Mouse (Mus musculus) lung, adult 2 months (tissue): ENCODE data around the gene Lysmd2. TPM values are rescaled to one million over a fixed set of nuclear protein-coding genes. Genes with fewer than 3 reads are reported as not detected.
"Not testable (repeated sequence)": the region's sequence is repeated elsewhere in the genome, so short reads cannot be mapped to it uniquely, and the experiment has no call there.

ENCODE experiments used
- DNase-seq: peaks from one replicate; pipeline ENCODE4 v3.0.0; 2022
- H3K4me1 ChIP-seq: fragments of 200-500 bp; 2 replicates; pipeline ENCODE4 v1.6.1; 2011; ENCODE audit warnings: low read length; ENCODE audit not compliant: control insufficient read depth, insufficient read depth
- H3K4me3 ChIP-seq: fragments of 200-500 bp; replicated peaks from 2 replicates; pipeline ENCODE3; 2011; ENCODE audit warnings: low read depth, mild to moderate bottlenecking, control low read depth, low read length; ENCODE audit errors: extremely low read depth
- CTCF ChIP-seq: fragments of 200-500 bp; IDR thresholded peaks from 2 replicates; pipeline ENCODE4 v1.5.1; 2011; ENCODE audit warnings: mild to moderate bottlenecking, low read length, control low read depth; ENCODE audit not compliant: insufficient read depth
- POLR2A ChIP-seq: fragments of 200-500 bp; IDR thresholded peaks from 2 replicates; pipeline ENCODE4 v1.6.1; 2011; ENCODE audit warnings: low read depth, mild to moderate bottlenecking, control low read depth, low read length, borderline replicate concordance; ENCODE audit errors: extremely low read depth
- WGBS: fragments of 180-500 bp; shearing (Covaris S2); methylation state at CpG from one replicate; pipeline ENCODE4 v1.1.7; 2018; 5-methylcytosine and 5-hydroxymethylcytosine counted together
- polyA plus RNA-seq: library from polyadenylated mRNA; depleted of rRNA; stranded (reverse); fragments of >200 nt; gene quantifications from 2 replicates; pipeline ENCODE4 v1.2.3, GENCODE M21; 2012

Gene Lysmd2
- polyA plus RNA-seq, 1 experiment = 60.6 TPM

DNA sequence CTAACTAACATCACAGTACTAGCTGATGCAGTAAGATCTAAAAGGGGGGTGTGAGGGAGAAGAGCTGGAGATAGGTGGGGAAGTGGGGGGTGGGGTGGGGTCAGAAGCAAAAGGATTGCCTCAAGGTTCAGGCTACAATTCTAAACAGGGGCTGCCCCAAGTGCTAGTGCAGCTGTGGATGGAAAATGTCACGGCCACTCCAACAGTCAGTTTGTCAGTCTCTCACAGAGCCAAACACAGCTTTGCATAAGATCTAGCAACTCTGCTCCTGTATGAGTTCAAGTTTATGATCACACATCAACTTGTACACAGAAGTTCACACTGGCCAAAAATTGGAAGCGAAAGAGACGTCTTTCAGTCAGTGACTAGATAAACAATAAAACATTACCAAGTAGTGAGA lies 4.1 kb upstream of the Lysmd2 start:
- TF ChIP-seq POLR2A (no peak), CTCF (no peak)

DNA sequence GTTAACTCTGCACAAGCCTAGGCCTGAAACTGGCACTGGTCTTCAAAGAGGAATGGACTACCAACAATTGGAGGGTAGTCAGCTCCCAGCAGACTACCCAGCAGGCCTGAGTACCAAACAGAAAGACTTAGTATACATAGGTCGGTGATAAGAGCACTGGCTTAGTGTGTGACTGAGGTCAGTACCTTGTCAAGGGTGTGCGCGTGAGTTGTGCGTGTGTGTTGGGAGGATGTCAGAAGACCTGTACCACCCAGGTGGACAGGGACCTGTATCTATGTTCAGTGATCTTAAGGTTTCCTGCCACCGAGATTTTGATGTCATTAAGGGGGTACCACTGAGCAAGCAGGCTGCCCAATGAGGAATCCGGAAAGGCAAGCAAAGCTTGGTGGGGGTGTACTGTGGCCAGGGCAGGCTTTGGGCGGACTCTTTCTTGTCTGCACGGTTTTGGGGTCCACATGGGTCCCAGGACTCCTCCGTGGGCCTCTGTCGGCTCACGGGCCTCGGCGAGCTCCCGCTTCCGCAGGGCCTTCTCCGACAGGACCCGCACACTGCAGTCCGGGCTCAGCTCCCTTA lies 472 bp upstream of the Lysmd2 start:
- Histone ChIP-seq H3K4me3 (peak overlapping the region; percentile 84), H3K4me1 (peaks cover 6% of the 10 kb centered on the region)
- TF ChIP-seq POLR2A (no peak), CTCF (no peak)
- 18% methylated on average over 18 of the region's 18 CpGs for WGBS
- no peak for DNase-seq

More for the DNA sequence above, 4.1 kb upstream of the Lysmd2 start:
- H3K4me3 ChIP-seq = no peak overlapping the region
- no peak for DNase-seq
- WGBS = 55% methylated on average over 3 of the region's 3 CpGs
- H3K4me1 ChIP-seq = peaks cover 2% of the 10 kb centered on the region

- TF ChIP-seq POLR2A = 0 out of 2 replicates have a peak, but pooled peaks have one; percentile 7
- TF ChIP-seq CTCF = no peak
- Histone ChIP-seq H3K4me1 (peaks cover 12% of the 10 kb centered on the region), H3K4me3 (peak overlapping the region; percentile 84)
- DNase-seq = no peak
- 1% methylated on average over 14 of the region's 14 CpGs for WGBS
These were observed 715 bp downstream of the Lysmd2 start for GRCm38 (mm10) chr9:75626308-75626604.

GRCm38 (mm10) chr9:75630823-75631454 lies 5.4 kb downstream of the Lysmd2 start:
- TF ChIP-seq CTCF (no peak), POLR2A (no peak)
- no peak overlapping the region for H3K4me3 ChIP-seq
- WGBS = 41% methylated on average over 8 of the region's 8 CpGs
- H3K4me1 ChIP-seq = peaks cover 15% of the 10 kb centered on the region
- no peak for DNase-seq

DNA sequence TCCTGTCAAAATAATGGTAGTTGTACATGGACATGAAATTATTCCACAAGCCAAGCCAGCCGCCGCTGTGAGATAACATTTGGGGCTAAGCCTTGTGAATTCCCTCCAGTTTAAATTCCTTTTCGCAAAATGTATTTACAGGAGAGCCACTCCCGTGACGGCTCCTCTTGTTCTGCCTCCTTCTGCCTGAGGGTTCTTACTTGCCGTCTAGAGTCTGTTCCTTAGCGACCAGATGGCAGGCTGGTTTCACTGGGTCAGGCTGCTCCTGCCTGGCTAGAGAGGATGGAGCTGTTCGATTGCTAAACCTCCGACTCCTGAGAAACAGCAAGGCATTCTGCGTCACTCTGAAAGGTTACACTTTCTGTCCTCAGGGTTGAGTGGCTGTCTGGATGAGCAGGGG lies 6.6 kb downstream of the Lysmd2 start:
- DNase-seq = no peak
- Histone ChIP-seq H3K4me1 (peaks cover 15% of the 10 kb centered on the region), H3K4me3 (no peak overlapping the region)
- 55% methylated on average over 10 of the region's 10 CpGs for WGBS
- TF ChIP-seq CTCF (no peak), POLR2A (no peak)

GRCm38 (mm10) chr9:75632902-75633301 lies 7.4 kb downstream of the Lysmd2 start:
- WGBS = 50% methylated on average over 1 of the region's 1 CpGs
- DNase-seq = no peak

DNA sequence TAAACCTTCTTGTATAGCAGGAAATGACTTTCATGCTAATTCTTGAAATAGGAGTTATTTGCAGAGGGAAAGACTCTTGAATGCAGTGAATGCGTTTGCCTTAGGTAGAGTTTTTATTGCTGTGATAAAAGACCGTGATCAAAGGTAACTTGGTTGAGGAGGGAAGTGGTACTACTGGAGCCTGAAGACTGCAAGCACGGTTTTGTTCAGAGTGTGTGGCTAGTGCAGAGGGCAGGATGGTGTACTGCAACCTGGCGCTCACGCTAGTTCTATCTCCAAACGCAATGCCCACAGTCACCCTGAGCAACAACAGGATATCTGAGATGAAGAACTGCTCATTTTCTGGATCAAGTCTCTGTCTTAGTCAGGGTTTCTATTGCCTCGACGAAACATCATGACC lies 8.1 kb downstream of the Lysmd2 start:
- no peak overlapping the region for H3K4me3 ChIP-seq
- no peak for DNase-seq
- H3K4me1 ChIP-seq = peaks cover 15% of the 10 kb centered on the region
- WGBS = 90% methylated on average over 8 of the region's 8 CpGs
- TF ChIP-seq CTCF = no peak
- TF ChIP-seq POLR2A = no peak

More at GRCm38 (mm10) chr9:75632902-75633301, 7.4 kb downstream of the Lysmd2 start:
- H3K4me1 ChIP-seq = peaks cover 15% of the 10 kb centered on the region
- TF ChIP-seq CTCF (peak; percentile 23; the same call in 1 of the 2 replicates), POLR2A (no peak)
- no peak overlapping the region for H3K4me3 ChIP-seq

DNA sequence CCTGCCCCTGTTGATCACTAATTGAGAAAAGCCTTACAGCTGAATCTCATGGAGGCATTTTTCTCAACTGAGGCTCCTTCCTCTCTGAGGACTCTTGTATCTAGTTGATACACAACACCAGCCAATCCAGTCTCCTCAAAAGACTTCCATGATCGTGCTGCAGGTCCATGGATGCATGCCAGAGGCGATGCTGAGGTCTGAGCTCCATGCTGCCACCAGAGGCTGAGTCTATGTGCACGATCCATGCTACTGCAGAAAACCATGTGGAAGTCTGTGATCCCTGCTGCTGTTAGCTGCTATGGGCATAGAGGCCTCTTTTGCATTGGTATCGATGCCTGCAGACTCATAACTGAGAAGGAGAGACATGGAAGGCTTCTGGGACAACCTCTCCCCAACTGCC lies 8.7 kb downstream of the Lysmd2 start:
- TF ChIP-seq POLR2A (no peak), CTCF (no peak)
- WGBS = 78% methylated on average over 4 of the region's 4 CpGs
- no peak for DNase-seq

DNA sequence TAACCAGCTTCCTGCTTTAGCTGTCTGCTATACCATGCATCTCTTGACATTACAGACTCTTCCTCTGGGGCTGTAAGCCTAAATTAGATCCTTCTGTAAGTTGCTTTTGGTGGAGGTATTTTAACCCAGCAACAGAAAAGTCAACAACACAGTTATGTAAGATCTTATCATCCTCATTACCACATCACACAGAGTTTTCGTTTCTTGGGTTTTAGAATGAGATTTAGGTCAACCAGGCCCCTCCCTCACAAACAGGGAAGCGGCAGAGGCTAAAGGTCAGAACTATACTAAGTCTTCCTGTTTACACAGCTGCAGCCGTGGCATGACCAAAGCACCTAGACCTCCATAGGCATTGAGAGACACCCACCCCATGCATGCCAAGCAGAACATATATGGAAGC lies 19.9 kb downstream of the Lysmd2 start:
- Histone ChIP-seq H3K4me3 (no peak overlapping the region), H3K4me1 (no peaks in the 10 kb centered on the region)
- TF ChIP-seq CTCF (no peak), POLR2A (no peak)
- no peak for DNase-seq
- WGBS = 18% methylated on average over 3 of the region's 3 CpGs

More for the DNA sequence above, 8.7 kb downstream of the Lysmd2 start:
- Histone ChIP-seq H3K4me1 (peaks cover 14% of the 10 kb centered on the region), H3K4me3 (no peak overlapping the region)

DNA sequence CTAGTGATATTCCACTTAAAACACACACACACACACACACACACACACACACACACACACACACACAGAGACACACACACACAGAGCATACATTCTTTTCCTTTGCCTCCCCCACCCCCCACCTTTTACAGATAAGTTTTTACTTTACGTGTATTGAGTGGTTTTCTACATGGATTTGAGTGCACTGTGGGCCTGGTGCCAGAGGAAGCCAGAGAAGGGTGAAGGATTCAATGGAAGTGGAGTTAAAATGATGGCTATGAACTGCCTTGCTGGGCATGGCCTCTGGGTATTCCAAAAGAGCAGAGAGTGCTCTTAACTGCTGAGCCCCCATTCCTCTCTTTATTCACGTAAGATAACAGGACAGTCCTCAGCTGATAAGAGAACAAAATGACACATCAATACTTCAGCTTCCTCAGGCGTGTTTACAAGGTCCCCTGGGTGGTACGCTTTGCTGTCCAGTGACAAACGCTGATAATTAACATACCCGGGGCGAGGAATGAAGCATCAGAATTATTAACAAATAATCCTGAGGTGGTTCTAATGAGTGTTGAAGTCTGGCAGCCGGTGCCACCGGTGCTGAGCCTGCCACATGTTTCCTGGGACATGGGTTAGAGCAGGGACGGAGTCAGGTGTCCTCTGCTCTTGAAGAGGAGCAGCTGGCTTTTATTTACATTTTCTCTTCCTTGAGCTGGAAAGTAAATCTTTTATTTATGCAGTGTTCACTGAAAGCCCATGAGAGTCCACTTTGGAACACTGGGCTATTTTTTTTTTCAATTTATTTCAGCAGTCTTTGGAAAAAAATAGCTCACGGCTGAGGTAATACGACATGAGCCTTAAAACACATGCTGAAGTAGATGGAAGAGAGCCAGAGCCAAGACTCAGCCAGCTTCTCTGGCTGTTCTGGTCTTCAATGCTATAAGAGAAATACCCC lies 28.7 kb downstream of the Lysmd2 start:
- WGBS = 16% methylated on average over 12 of the region's 12 CpGs

DNA sequence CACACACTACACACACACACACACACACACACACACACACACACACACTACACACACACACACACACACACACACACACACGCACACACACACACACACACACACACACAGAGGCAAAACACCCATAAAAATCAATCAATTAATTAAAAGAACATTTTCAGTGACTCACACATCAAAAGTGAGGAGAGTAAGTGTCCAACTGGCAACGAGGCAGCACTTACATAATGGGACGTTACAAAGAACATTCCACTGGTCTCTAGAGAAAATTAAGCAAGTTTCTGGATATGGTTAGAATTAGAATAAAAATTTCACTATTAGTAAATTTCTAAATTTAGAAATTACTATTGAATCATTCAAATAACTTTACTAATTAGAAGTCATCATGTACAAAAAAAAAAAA lies 30.9 kb downstream of the Lysmd2 start:
- not testable (repeated sequence) for DNase-seq, H3K4me3 ChIP-seq, H3K4me1 ChIP-seq
- WGBS = 63% methylated on average over 3 of the region's 3 CpGs

More for the DNA sequence above, 28.7 kb downstream of the Lysmd2 start:
- TF ChIP-seq CTCF = no peak
- TF ChIP-seq POLR2A = no peak
- Histone ChIP-seq H3K4me3 (no peak overlapping the region), H3K4me1 (0 out of 2 replicates have a peak, but pooled peaks cover 2% of the 10 kb centered on the region)
- DNase-seq = no peak
